Mouse (Mus musculus): ENCODE results near the gene Ttc29. TPM values are rescaled to one million over a fixed set of nuclear protein-coding genes. Genes with fewer than 3 reads are reported as not detected.

Ttc29 gene
- total and polyA plus RNA-seq, 3 experiments, result 0.49 TPM; not detected in 2

- no peak overlapping the region for H3K9ac ChIP-seq (ENCODE audit: low read depth, low read length)
- WGBS, result 21% methylated on average over 7 of the region's 7 CpGs
- TF ChIP-seq CTCF (IDR thresholded peaks at IDR 0.05) (no peak), POLR2A (IDR thresholded peaks at IDR 0.05; ENCODE audit: insufficient read depth, low read depth, low read length) (no peak), EP300 (IDR thresholded peaks at IDR 0.05; ENCODE audit: insufficient read depth, low read depth, low read length) (no peak)
- no peaks in the 10 kb centered on the region for H3K4me1 ChIP-seq (ENCODE audit: control insufficient read depth, insufficient read depth, low read length)
- H3K27ac ChIP-seq, result no peak overlapping the region
- intact Hi-C loops (cut with DNase I), result no loop called here
- no peaks in the 10 kb centered on the region for H3K36me3 ChIP-seq (ENCODE audit: control insufficient read depth, insufficient read depth, low read length)
- H3K27me3 ChIP-seq (ENCODE audit: control insufficient read depth, insufficient read depth, low read length), result no peaks in the 10 kb centered on the region
- H3K4me3 ChIP-seq, result no peak overlapping the region
- no peak for DNase-seq
- no peaks in the 10 kb centered on the region for H3K79me2 ChIP-seq (replicated peaks; ENCODE audit: control insufficient read depth, insufficient read depth, low read length)
Measured at GRCm38 (mm10) chr8:78267894-78268411, 54.9 kb downstream of the Ttc29 start.

- no peak for DNase-seq
- Histone ChIP-seq H3K27ac (no peak overlapping the region), H3K4me1 (ENCODE audit: control insufficient read depth, insufficient read depth, low read length) (no peaks in the 10 kb centered on the region), H3K9ac (ENCODE audit: low read depth, low read length) (no peak overlapping the region), H3K27me3 (ENCODE audit: control insufficient read depth, insufficient read depth, low read length) (no peaks in the 10 kb centered on the region), H3K4me3 (no peak overlapping the region), H3K36me3 (ENCODE audit: control insufficient read depth, insufficient read depth, low read length) (no peaks in the 10 kb centered on the region), H3K79me2 (replicated peaks; ENCODE audit: control insufficient read depth, insufficient read depth, low read length) (no peaks in the 10 kb centered on the region)
- intact Hi-C loops (cut with DNase I), result no loop called here
- TF ChIP-seq POLR2A (IDR thresholded peaks at IDR 0.05; ENCODE audit: insufficient read depth, low read depth, low read length) (no peak), EP300 (IDR thresholded peaks at IDR 0.05; ENCODE audit: insufficient read depth, low read depth, low read length) (no peak), CTCF (IDR thresholded peaks at IDR 0.05) (no peak)
- 87% methylated on average over 10 of the region's 10 CpGs for WGBS
Measured at GRCm38 (mm10) chr8:78269281-78269680, 56.2 kb downstream of the Ttc29 start.

GRCm38 (mm10) chr8:78271391-78271790 is 58.3 kb downstream of the Ttc29 start:
- no peak for TF ChIP-seq EP300 (IDR thresholded peaks at IDR 0.05; ENCODE audit: insufficient read depth, low read depth, low read length)
- TF ChIP-seq POLR2A (IDR thresholded peaks at IDR 0.05; ENCODE audit: insufficient read depth, low read depth, low read length), result no peak
- TF ChIP-seq CTCF (IDR thresholded peaks at IDR 0.05), result no peak
- no peaks in the 10 kb centered on the region for H3K4me1 ChIP-seq (ENCODE audit: control insufficient read depth, insufficient read depth, low read length)
- H3K27ac ChIP-seq, result no peak overlapping the region
- WGBS, result 36% methylated on average over 5 of the region's 5 CpGs
- DNase-seq, result no peak
- no peaks in the 10 kb centered on the region for H3K27me3 ChIP-seq (ENCODE audit: control insufficient read depth, insufficient read depth, low read length)
- H3K79me2 ChIP-seq (replicated peaks; ENCODE audit: control insufficient read depth, insufficient read depth, low read length), result no peaks in the 10 kb centered on the region
- no peak overlapping the region for H3K4me3 ChIP-seq
- no peaks in the 10 kb centered on the region for H3K36me3 ChIP-seq (ENCODE audit: control insufficient read depth, insufficient read depth, low read length)
- H3K9ac ChIP-seq (ENCODE audit: low read depth, low read length), result no peak overlapping the region
- intact Hi-C loops (cut with DNase I), result no loop called here

- Histone ChIP-seq H3K79me2 (replicated peaks; ENCODE audit: control insufficient read depth, insufficient read depth, low read length) (no peaks in the 10 kb centered on the region), H3K4me3 (no peak overlapping the region), H3K4me1 (ENCODE audit: control insufficient read depth, insufficient read depth, low read length) (no peaks in the 10 kb centered on the region), H3K27me3 (ENCODE audit: control insufficient read depth, insufficient read depth, low read length) (no peaks in the 10 kb centered on the region), H3K9ac (ENCODE audit: low read depth, low read length) (no peak overlapping the region), H3K36me3 (ENCODE audit: control insufficient read depth, insufficient read depth, low read length) (no peaks in the 10 kb centered on the region), H3K27ac (no peak overlapping the region)
- 86% methylated on average over 8 of the region's 8 CpGs for WGBS
- DNase-seq, result no peak
- no peak for TF ChIP-seq POLR2A (IDR thresholded peaks at IDR 0.05; ENCODE audit: insufficient read depth, low read depth, low read length)
- no peak for TF ChIP-seq EP300 (IDR thresholded peaks at IDR 0.05; ENCODE audit: insufficient read depth, low read depth, low read length)
- TF ChIP-seq CTCF (IDR thresholded peaks at IDR 0.05), result no peak
- intact Hi-C loops (cut with DNase I), result no loop called here
Measured at GRCm38 (mm10) chr8:78276120-78276519, 63.0 kb downstream of the Ttc29 start.

GRCm38 (mm10) chr8:78277411-78277810 is 64.3 kb downstream of the Ttc29 start:
- Histone ChIP-seq H3K4me3 (no peak overlapping the region), H3K36me3 (ENCODE audit: control insufficient read depth, insufficient read depth, low read length) (no peaks in the 10 kb centered on the region), H3K9ac (ENCODE audit: low read depth, low read length) (no peak overlapping the region), H3K79me2 (replicated peaks; ENCODE audit: control insufficient read depth, insufficient read depth, low read length) (no peaks in the 10 kb centered on the region), H3K27ac (no peak overlapping the region), H3K27me3 (ENCODE audit: control insufficient read depth, insufficient read depth, low read length) (no peaks in the 10 kb centered on the region), H3K4me1 (ENCODE audit: control insufficient read depth, insufficient read depth, low read length) (no peaks in the 10 kb centered on the region)
- no peak for DNase-seq
- TF ChIP-seq CTCF (IDR thresholded peaks at IDR 0.05) (no peak), EP300 (IDR thresholded peaks at IDR 0.05; ENCODE audit: insufficient read depth, low read depth, low read length) (no peak), POLR2A (IDR thresholded peaks at IDR 0.05; ENCODE audit: insufficient read depth, low read depth, low read length) (no peak)
- intact Hi-C loops (cut with DNase I), result no loop called here
- WGBS, result 41% methylated on average over 2 of the region's 2 CpGs

GRCm38 (mm10) chr8:78278598-78278997 is 65.5 kb downstream of the Ttc29 start:
- H3K79me2 ChIP-seq (replicated peaks; ENCODE audit: control insufficient read depth, insufficient read depth, low read length), result no peaks in the 10 kb centered on the region
- intact Hi-C loops (cut with DNase I), result no loop called here
- H3K4me1 ChIP-seq (ENCODE audit: control insufficient read depth, insufficient read depth, low read length), result no peaks in the 10 kb centered on the region
- H3K9ac ChIP-seq (ENCODE audit: low read depth, low read length), result no peak overlapping the region
- H3K36me3 ChIP-seq (ENCODE audit: control insufficient read depth, insufficient read depth, low read length), result no peaks in the 10 kb centered on the region
- no peaks in the 10 kb centered on the region for H3K27me3 ChIP-seq (ENCODE audit: control insufficient read depth, insufficient read depth, low read length)
- TF ChIP-seq POLR2A (IDR thresholded peaks at IDR 0.05; ENCODE audit: insufficient read depth, low read depth, low read length), result no peak
- TF ChIP-seq CTCF (IDR thresholded peaks at IDR 0.05), result no peak
- TF ChIP-seq EP300 (IDR thresholded peaks at IDR 0.05; ENCODE audit: insufficient read depth, low read depth, low read length), result no peak
- DNase-seq, result no peak
- no peak overlapping the region for H3K27ac ChIP-seq
- WGBS, result 88% methylated on average over 5 of the region's 5 CpGs
- no peak overlapping the region for H3K4me3 ChIP-seq
